ENCODE assay signal across 8 mouse cellular contexts in genomic region chr13:51022401-51023250, GRCm38 (mm10).
DNase-seq lines count a peak whose midpoint lies in the region; ATAC-seq lines count a peak whose summit lies in the region.

No protein-coding gene starts in this region.

- peak overlapping the region; percentile 64 for H3K27ac ChIP-seq in hindbrain, embryonic 10.5 days
- H3K27ac ChIP-seq in hindbrain, embryonic 13.5 days = no peak overlapping the region
- peak overlapping the region; percentile 80 for H3K27ac ChIP-seq in limb, embryonic 10.5 days

- no peaks in the 10 kb centered on the region for H3K9me3 ChIP-seq in hindbrain, embryonic 10.5 days
- no peaks in the 10 kb centered on the region for H3K9me3 ChIP-seq in hindbrain, embryonic 13.5 days
- H3K9me3 ChIP-seq in limb, embryonic 10.5 days (replicated peaks) = no peaks in the 10 kb centered on the region

- H3K9ac ChIP-seq in hindbrain, embryonic 13.5 days = no peak overlapping the region

- H3K27me3 ChIP-seq in hindbrain, embryonic 10.5 days (ENCODE audit: insufficient read depth, poor library complexity, severe bottlenecking) = no peaks in the 10 kb centered on the region
- H3K27me3 ChIP-seq in hindbrain, embryonic 13.5 days = no peaks in the 10 kb centered on the region
- H3K27me3 ChIP-seq in limb, embryonic 10.5 days (ENCODE audit: low read depth, poor library complexity, severe bottlenecking) = no peaks in the 10 kb centered on the region

- no peak for ATAC-seq in hindbrain, embryonic 13.5 days (ENCODE audit: low FRiP score)

- 72% methylated on average over 13 of the region's 13 CpGs for WGBS in hindbrain, embryonic 10.5 days
- WGBS in hindbrain, embryonic 13.5 days = 75% methylated on average over 13 of the region's 13 CpGs
- 63% methylated on average over 13 of the region's 13 CpGs for WGBS in limb, embryonic 10.5 days

- H3K4me1 ChIP-seq in hindbrain, embryonic 10.5 days (replicated peaks) = peaks cover 22% of the 10 kb centered on the region
- peaks cover 5% of the 10 kb centered on the region; the same call in 1 of the 2 replicates for H3K4me1 ChIP-seq in hindbrain, embryonic 13.5 days (replicated peaks)
- H3K4me1 ChIP-seq in limb, embryonic 10.5 days = peaks cover 37% of the 10 kb centered on the region

- H3K4me3 ChIP-seq in hindbrain, embryonic 10.5 days = no peak overlapping the region
- no peak overlapping the region for H3K4me3 ChIP-seq in hindbrain, embryonic 13.5 days
- no peak overlapping the region for H3K4me3 ChIP-seq in limb, embryonic 10.5 days

- peak; percentile 13 for DNase-seq in hindbrain, embryonic 10.5 days (ENCODE audit: low spot score)
- peak; percentile 9 for DNase-seq in adrenal gland, postnatal 25 days
- peak; percentile 91 for DNase-seq in heart, adult 11 months
- DNase-seq in limb, embryonic 10.5 days (ENCODE audit: low spot score) = peak; percentile 46
- DNase-seq in testis, postnatal 10 days (ENCODE audit: low spot score) = peak; percentile 44
- no peak for DNase-seq in ovary, postnatal 36 days (ENCODE audit: low spot score)
- DNase-seq in T-cell, adult 2 months (ENCODE audit: low spot score) = no peak

- H3K36me3 ChIP-seq in hindbrain, embryonic 10.5 days = no peaks in the 10 kb centered on the region
- no peaks in the 10 kb centered on the region for H3K36me3 ChIP-seq in hindbrain, embryonic 13.5 days
- H3K36me3 ChIP-seq in limb, embryonic 10.5 days = no peaks in the 10 kb centered on the region

- H3K4me2 ChIP-seq in hindbrain, embryonic 13.5 days = no peak overlapping the region

Comparison
In these comparisons a context has a peak if more than half of its experiments do, and no peak if none do; other contexts are left out.
1. DNase-seq: peak in hindbrain, embryonic 10.5 days (single experiment), adrenal gland, postnatal 25 days (single experiment), heart, adult 11 months (single experiment), limb, embryonic 10.5 days (single experiment) and testis, postnatal 10 days (single experiment); none in ovary, postnatal 36 days (single experiment) and T-cell, adult 2 months (single experiment).